Mouse (Mus musculus) gastrocnemius, adult 2 months (tissue): ENCODE measurements around the gene Acvr1b. TPM values are rescaled to one million over a fixed set of nuclear protein-coding genes. Genes with fewer than 3 reads are reported as not detected.
A peak's percentile ranks its signal among the peaks of the same experiment; 100 is the strongest.

ENCODE experiments used
- DNase-seq: peaks from one replicate; pipeline ENCODE4 v3.0.0; 2022
- H3K27ac ChIP-seq: fragments of 200-600 bp; 2 replicates; pipeline ENCODE4 v1.8.1; 2022; ENCODE audit warnings: mild to moderate bottlenecking
- H3K4me3 ChIP-seq: fragments of 200-600 bp; 2 replicates; pipeline ENCODE4 v1.8.1; 2022; ENCODE audit warnings: mild to moderate bottlenecking, moderate library complexity
- CTCF ChIP-seq: fragments of 200-600 bp; IDR thresholded peaks from 2 replicates; pipeline ENCODE4 v1.8.1; 2022; ENCODE audit warnings: antibody characterized with exemption, mild to moderate bottlenecking, moderate library complexity
- intact Hi-C: fragments of 180-260 bp; cut with DNase I; formaldehyde crosslinking; loops from one replicate; pipeline ENCODE4 v1.15.1; 2025
- microRNA-seq: library from miRNA; unstranded; fragments of <30 nt; microRNA quantifications from one replicate; pipeline ENCODE4 v1.2.0, GENCODE M21; 2021
- total RNA-seq, 2 experiments: library from RNA; stranded (reverse); gene quantifications; 2 replicates each; pipeline ENCODE4 v1.2.3; 2021

Gene Acvr1b
- total RNA-seq, 2 experiments from 2014 or later: 26.9 to 30.8 TPM

- no peak for TF ChIP-seq CTCF
- intact Hi-C loops: no loop called here
- DNase-seq: peak; percentile 13
- Histone ChIP-seq H3K4me3 (no peak overlapping the region), H3K27ac (peak overlapping the region; percentile 95)
Observed at GRCm38 (mm10) chr15:101256463-101257206, 82.8 kb downstream of the Acvr1b start.

GRCm38 (mm10) chr15:101258420-101258819 lies 84.6 kb downstream of the Acvr1b start:
- peak; percentile 28 for DNase-seq
- no peak for TF ChIP-seq CTCF
- Histone ChIP-seq H3K27ac (peak overlapping the region; percentile 95), H3K4me3 (no peak overlapping the region)
- intact Hi-C loops: no loop called here

GRCm38 (mm10) chr15:101259922-101260321 lies 86.1 kb downstream of the Acvr1b start:
- H3K27ac ChIP-seq: peak overlapping the region; percentile 95
- no peak overlapping the region for H3K4me3 ChIP-seq
- 0 out of 2 replicates have a peak, but pooled peaks have one; percentile 16 for TF ChIP-seq CTCF
- DNase-seq: peak; percentile 51
- intact Hi-C loops: loop anchor here (2.0 kb wide), 1 partner anchor 17 kb away; no protein-coding TSS in a partner anchor

GRCm38 (mm10) chr15:101260387-101260786 lies 86.5 kb downstream of the Acvr1b start:
- intact Hi-C loops: loop anchor here (2.0 kb wide), 1 partner anchor 18 kb away; no protein-coding TSS in a partner anchor
- no peak for TF ChIP-seq CTCF
- DNase-seq: peak; percentile 97
- peak overlapping the region; percentile 95 for H3K27ac ChIP-seq
- peak overlapping the region; percentile 86 for H3K4me3 ChIP-seq

GRCm38 (mm10) chr15:101260874-101261622 lies 87.2 kb downstream of the Acvr1b start:
- H3K27ac ChIP-seq: peak overlapping the region; percentile 95
- TF ChIP-seq CTCF: no peak
- DNase-seq: peak; percentile 68
- H3K4me3 ChIP-seq: peak overlapping the region; percentile 86
- intact Hi-C loops: loop anchor here (2.0 kb wide), 1 partner anchor 18 kb away; no protein-coding TSS in a partner anchor

- peak overlapping the region; percentile 86 for H3K4me3 ChIP-seq
- DNase-seq: peak; percentile 63
- intact Hi-C loops: no loop called here
- TF ChIP-seq CTCF: no peak
- peak overlapping the region; percentile 95 for H3K27ac ChIP-seq
Observed at GRCm38 (mm10) chr15:101262502-101262901, 88.6 kb downstream of the Acvr1b start.

Small RNA genes lying within 50 kb of the gene (microRNA-seq; reads per million reads assigned to microRNA genes)
- gene Mir6962: not detected

Other genes starting within 250 kb of the Acvr1b start
- gene Gm47841, start 126.7 kb upstream of the Acvr1b start, total RNA-seq: not detected
- gene Fignl2, start 95.5 kb upstream of the Acvr1b start, total RNA-seq: under 1 TPM; 0.67 to 0.77 TPM
- gene Ankrd33, start 58.3 kb upstream of the Acvr1b start, total RNA-seq: not detected
- gene Acvrl1, start 45.5 kb upstream of the Acvr1b start, total RNA-seq: 10 to 100 TPM; 10.2 to 14.5 TPM
- 1 to 10 TPM; 5.8 to 5.9 TPM for gene Grasp, start 50.1 kb downstream of the Acvr1b start, total RNA-seq
- 100 to 1,000 TPM; 143 to 146 TPM for gene Nr4a1, start 80.2 kb downstream of the Acvr1b start, total RNA-seq
- gene Atg101, start 110.2 kb downstream of the Acvr1b start, total RNA-seq: 10 to 100 TPM; 23.7 to 32.4 TPM
- gene 6030408B16Rik, start 119.1 kb downstream of the Acvr1b start, total RNA-seq: under 1 TPM; 0.20 to 0.36 TPM
- gene Krt80, start 196.1 kb downstream of the Acvr1b start, total RNA-seq: 1 to 10 TPM; 1.6 to 2.5 TPM
- gene Krt7, start 237.0 kb downstream of the Acvr1b start, total RNA-seq: not detected